Mouse (Mus musculus) ES-E14 (cell line): ENCODE results near the gene Sema4a.

Source experiments
- CHD2 ChIP-seq: IDR thresholded peaks from 2 replicates; pipeline ENCODE4 v1.6.1; 2014; ENCODE audit warnings: mild to moderate bottlenecking, low read depth, low read length, inconsistent platforms
- HCFC1 ChIP-seq: IDR thresholded peaks from 2 replicates; pipeline ENCODE4 v1.6.1; 2012; ENCODE audit warnings: low read length, inconsistent platforms, borderline replicate concordance; ENCODE audit not compliant: insufficient read depth
- MAFK ChIP-seq: IDR thresholded peaks from 2 replicates; pipeline ENCODE4 v1.6.1; 2014; ENCODE audit warnings: mild to moderate bottlenecking, low read depth, low read length, inconsistent platforms; ENCODE audit not compliant: insufficient read depth
- ZC3H11A ChIP-seq: IDR thresholded peaks from 2 replicates; pipeline ENCODE4 v1.6.1; 2012; ENCODE audit warnings: low read depth, mild to moderate bottlenecking, inconsistent platforms, low read length, borderline replicate concordance
- ZNF384 ChIP-seq: IDR thresholded peaks from 2 replicates; pipeline ENCODE4 v1.6.1; 2012; ENCODE audit warnings: low read depth, low read length, inconsistent platforms

DNA sequence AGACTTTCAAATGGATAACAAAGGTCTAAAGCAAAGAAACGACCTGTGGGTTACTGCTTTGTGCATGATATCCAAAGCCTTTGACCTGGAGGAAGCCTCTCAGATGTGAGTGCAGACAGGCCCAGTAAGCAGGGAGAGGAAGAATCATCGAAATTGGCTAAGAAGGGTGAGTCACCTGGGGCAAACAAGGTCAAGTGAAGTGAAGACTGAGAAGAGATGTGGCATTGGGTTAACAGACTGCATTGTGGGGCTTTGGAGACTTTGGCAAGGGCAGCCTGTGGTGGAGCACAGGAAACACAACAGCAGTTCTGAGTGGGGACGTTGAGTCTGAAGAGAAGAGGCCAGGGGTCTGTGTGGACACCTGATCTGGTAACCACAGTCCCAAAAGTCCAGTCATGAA lies 3.4 kb upstream of the Sema4a start:
- TF ChIP-seq ZC3H11A (no peak), ZNF384 (no peak), HCFC1 (no peak), MAFK (no peak), CHD2 (no peak)
